11 mouse cellular contexts compared by ENCODE assay signal in the genomic region with DNA sequence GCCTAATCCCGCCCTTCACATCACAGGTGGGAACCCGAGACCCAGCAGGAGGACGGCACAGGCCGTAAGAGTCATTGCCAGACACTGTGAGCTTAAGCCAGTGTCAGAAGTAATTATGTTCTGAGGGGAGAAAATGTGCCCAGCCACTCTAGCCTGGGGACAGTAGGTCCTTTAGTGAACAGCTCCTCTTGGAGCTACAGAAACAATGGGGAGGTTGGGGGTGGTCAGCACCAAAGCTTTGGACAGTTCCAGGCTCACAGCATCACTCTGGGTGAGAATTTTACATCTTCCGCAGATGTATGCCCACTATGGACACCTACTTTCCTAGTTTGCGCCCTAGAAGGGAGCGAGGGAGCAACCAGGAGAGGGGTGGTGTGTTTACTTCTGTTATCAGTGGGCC.
DNase-seq lines count a peak whose midpoint lies in the region; ATAC-seq and TF ChIP-seq lines count a peak whose summit lies in the region.
"Had no signal": no experiment of that assay in that cellular context is flagged by ENCODE, and none has a peak within 500 bp of the region (broad histone marks: within the 10 kb centered on the region; RNA-seq: fewer than 3 reads in every experiment).

No protein-coding gene starts in this region.

- no peaks in the 10 kb centered on the region for H3K27me3 ChIP-seq in hindbrain, embryonic 11.5 days (ENCODE audit: control insufficient read depth, insufficient read depth, low read length)
- no peaks in the 10 kb centered on the region for H3K27me3 ChIP-seq in hindbrain, embryonic 12.5 days
- no peaks in the 10 kb centered on the region for H3K27me3 ChIP-seq in thymus, adult 2 months (ENCODE audit: control insufficient read depth, insufficient read depth, low read length)
- 0 out of 2 replicates have a peak, but pooled peaks cover 4% of the 10 kb centered on the region for H3K27me3 ChIP-seq in liver, embryonic 11.5 days (replicated peaks; ENCODE audit: control insufficient read depth, insufficient read depth, low read length)
- H3K27me3 ChIP-seq: liver, embryonic 15.5 days had no signal

- H3K36me3 ChIP-seq in hindbrain, embryonic 11.5 days (ENCODE audit: control insufficient read depth, insufficient read depth, low read length) = no peaks in the 10 kb centered on the region
- H3K36me3 ChIP-seq in hindbrain, embryonic 12.5 days = no peaks in the 10 kb centered on the region
- H3K36me3 ChIP-seq in thymus, adult 2 months (ENCODE audit: control insufficient read depth, insufficient read depth, low read length) = no peaks in the 10 kb centered on the region
- no peaks in the 10 kb centered on the region for H3K36me3 ChIP-seq in liver, embryonic 11.5 days (ENCODE audit: control insufficient read depth, insufficient read depth, low read length)
- H3K36me3 ChIP-seq: liver, embryonic 15.5 days had no signal

- no peak for TF ChIP-seq CTCF in thymus, adult 2 months (IDR thresholded peaks at IDR 0.05; ENCODE audit: borderline replicate concordance, control insufficient read depth, extremely low read depth, insufficient read depth, low read length, poor library complexity)

- H3K4me1 ChIP-seq in hindbrain, embryonic 11.5 days (replicated peaks; ENCODE audit: control insufficient read depth, insufficient read depth, low read length) = no peaks in the 10 kb centered on the region
- no peaks in the 10 kb centered on the region for H3K4me1 ChIP-seq in hindbrain, embryonic 12.5 days
- H3K4me1 ChIP-seq in thymus, adult 2 months (replicated peaks; ENCODE audit: control insufficient read depth, insufficient read depth, low read length) = no peaks in the 10 kb centered on the region
- H3K4me1 ChIP-seq in liver, embryonic 11.5 days (replicated peaks; ENCODE audit: control insufficient read depth, insufficient read depth, low read length) = no peaks in the 10 kb centered on the region
- H3K4me1 ChIP-seq: liver, embryonic 15.5 days had no signal

- WGBS in hindbrain, embryonic 11.5 days = 48% methylated on average over 7 of the region's 7 CpGs
- 49% methylated on average over 7 of the region's 7 CpGs for WGBS in hindbrain, embryonic 12.5 days
- 44% methylated on average over 7 of the region's 7 CpGs for WGBS in thymus, adult 2 months
- 45% methylated on average over 7 of the region's 7 CpGs for WGBS in liver, embryonic 11.5 days

- DNase-seq in hindbrain, embryonic 11.5 days (ENCODE audit: low spot score) = peak; percentile 43
- DNase-seq in thymus, postnatal 4 days = peak; percentile 14
- no peak for DNase-seq in thymus, adult 2 months
- DNase-seq in forelimb bud, embryonic 11.5 days (ENCODE audit: low read depth, low spot score) = peak; percentile 71
- DNase-seq in liver, embryonic 11.5 days (ENCODE audit: low spot score) = no peak
- no peak for DNase-seq in cerebellum, adult 8-10 months
- DNase-seq: cerebellum, adult 9-11 months; right cerebral cortex, adult 18-20 months had no signal

- no peak overlapping the region for H3K9ac ChIP-seq in hindbrain, embryonic 11.5 days (ENCODE audit: low read depth, low read length)
- no peak overlapping the region for H3K9ac ChIP-seq in hindbrain, embryonic 12.5 days
- no peak overlapping the region for H3K9ac ChIP-seq in liver, embryonic 11.5 days (ENCODE audit: low read depth, low read length)
- H3K9ac ChIP-seq: liver, embryonic 15.5 days had no signal

- TF ChIP-seq POLR2A in thymus, adult 2 months (IDR thresholded peaks at IDR 0.05; ENCODE audit: control insufficient read depth, extremely low read depth, insufficient read depth, low read length, poor library complexity) = no peak

- H3K27ac ChIP-seq in hindbrain, embryonic 11.5 days (ENCODE audit: low read depth, low read length) = no peak overlapping the region
- H3K27ac ChIP-seq in hindbrain, embryonic 12.5 days = no peak overlapping the region
- no peak overlapping the region for H3K27ac ChIP-seq in thymus, adult 2 months (ENCODE audit: control insufficient read depth, insufficient read depth, low read length)
- no peak overlapping the region for H3K27ac ChIP-seq in liver, embryonic 11.5 days (ENCODE audit: low read depth, low read length)
- H3K27ac ChIP-seq: liver, embryonic 15.5 days had no signal

- H3K4me3 ChIP-seq in hindbrain, embryonic 11.5 days (ENCODE audit: low read depth, low read length) = no peak overlapping the region
- H3K4me3 ChIP-seq in hindbrain, embryonic 12.5 days = no peak overlapping the region
- no peak overlapping the region for H3K4me3 ChIP-seq in thymus, adult 2 months (ENCODE audit: control insufficient read depth, insufficient read depth, low read length)
- no peak overlapping the region for H3K4me3 ChIP-seq in liver, embryonic 11.5 days (ENCODE audit: low read depth, low read length)
- H3K4me3 ChIP-seq: liver, embryonic 15.5 days had no signal

- H3K9me3 ChIP-seq in hindbrain, embryonic 11.5 days (ENCODE audit: control insufficient read depth, low read length) = no peaks in the 10 kb centered on the region
- H3K9me3 ChIP-seq in hindbrain, embryonic 12.5 days (replicated peaks) = no peaks in the 10 kb centered on the region
- H3K9me3 ChIP-seq in liver, embryonic 11.5 days (ENCODE audit: control insufficient read depth, low read length) = no peaks in the 10 kb centered on the region
- H3K9me3 ChIP-seq: liver, embryonic 15.5 days had no signal

- ATAC-seq in hindbrain, embryonic 11.5 days (ENCODE audit: low FRiP score) = no peak
- ATAC-seq in hindbrain, embryonic 12.5 days (ENCODE audit: low FRiP score) = no peak
- no peak for ATAC-seq in liver, embryonic 11.5 days (replicated peaks; ENCODE audit: low FRiP score)
- ATAC-seq: midbrain, embryonic 16.5 days had no signal

- H3K4me2 ChIP-seq in hindbrain, embryonic 11.5 days (replicated peaks; ENCODE audit: low read depth, low read length) = no peak overlapping the region
- H3K4me2 ChIP-seq in hindbrain, embryonic 12.5 days (replicated peaks) = no peak overlapping the region
- H3K4me2 ChIP-seq in liver, embryonic 11.5 days = no peak overlapping the region
- H3K4me2 ChIP-seq: liver, embryonic 15.5 days had no signal

Comparison
In these comparisons a context has a peak if more than half of its experiments do, and no peak if none do; other contexts are left out.
1. DNase-seq: peak in hindbrain, embryonic 11.5 days (single experiment), thymus, postnatal 4 days (single experiment) and forelimb bud, embryonic 11.5 days (single experiment); none in thymus, adult 2 months (single experiment), liver, embryonic 11.5 days (single experiment) and cerebellum, adult 8-10 months (single experiment).